Mouse (Mus musculus) embryo, embryonic 10.5 days (tissue): Measurements from ENCODE around the gene Ahdc1.
"Not testable (repeated sequence)": the region's sequence is repeated elsewhere in the genome, so short reads cannot be mapped to it uniquely, and the experiment has no call there.

ENCODE experiments used
- DNase-seq: peaks from one replicate; pipeline ENCODE4 v3.0.0-alpha.2; 2015; ENCODE audit warnings: low spot score

Gene Ahdc1

DNA sequence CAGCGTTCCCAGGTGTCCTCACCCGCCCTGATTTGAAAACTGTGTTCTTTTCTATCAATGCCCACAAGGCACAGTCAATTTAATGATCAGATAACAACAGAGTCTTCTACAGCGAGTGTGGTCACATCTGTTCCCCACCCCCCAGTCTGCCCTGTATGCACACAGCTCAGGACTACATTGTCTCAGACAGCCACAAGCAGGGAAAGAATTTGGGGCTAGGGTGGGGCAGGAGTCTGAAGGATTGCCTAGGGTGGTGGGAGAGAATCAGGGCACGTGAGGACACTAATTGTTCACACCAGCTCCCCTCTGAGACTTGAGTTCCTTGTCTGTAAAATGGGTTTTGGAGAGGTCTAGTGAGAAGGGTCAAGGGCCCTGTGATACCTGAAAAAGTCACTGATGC, 17.5 kb upstream of the Ahdc1 start:
- no peak for DNase-seq

DNA sequence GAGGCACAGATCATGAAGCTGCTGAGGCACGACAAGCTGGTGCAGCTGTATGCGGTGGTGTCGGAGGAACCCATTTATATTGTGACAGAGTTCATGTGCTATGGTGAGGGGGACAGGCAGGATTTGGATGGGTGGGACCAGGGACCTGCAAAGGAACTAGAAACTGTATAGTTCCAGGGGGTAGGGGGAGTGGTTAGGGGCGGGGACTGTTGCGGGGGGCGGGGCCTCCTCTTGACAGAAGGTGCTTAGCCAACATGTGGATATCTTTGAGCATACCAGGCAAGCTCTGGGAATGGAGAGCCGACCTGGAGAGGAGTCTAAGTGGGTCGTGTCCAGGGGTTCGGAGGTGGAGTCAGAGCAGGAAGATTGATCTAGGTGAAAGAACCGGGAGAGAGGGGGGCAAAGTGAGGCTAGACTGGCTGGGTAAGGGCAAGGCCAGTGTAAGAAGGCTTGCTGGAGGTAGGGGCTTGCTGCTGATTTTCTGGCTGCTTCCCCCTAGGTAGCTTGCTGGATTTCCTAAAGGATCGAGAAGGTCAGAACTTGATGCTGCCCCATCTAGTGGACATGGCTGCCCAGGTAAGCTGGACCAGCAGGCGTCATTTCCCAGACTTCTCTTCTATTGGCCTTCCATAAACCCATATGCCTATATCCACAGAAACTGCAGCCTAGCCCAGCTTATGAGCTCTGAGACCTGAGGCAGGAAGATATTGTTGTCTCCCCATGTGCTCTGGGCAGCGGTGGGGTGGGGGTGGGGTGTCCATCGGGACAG, 13.4 kb upstream of the Ahdc1 start:
- DNase-seq, result no peak

- DNase-seq, result no peak
Measured at GRCm38 (mm10) chr4:133002896-133003295, 8.2 kb upstream of the Ahdc1 start.

- no peak for DNase-seq
Measured at GRCm38 (mm10) chr4:133003316-133004018, 7.6 kb upstream of the Ahdc1 start.

DNA sequence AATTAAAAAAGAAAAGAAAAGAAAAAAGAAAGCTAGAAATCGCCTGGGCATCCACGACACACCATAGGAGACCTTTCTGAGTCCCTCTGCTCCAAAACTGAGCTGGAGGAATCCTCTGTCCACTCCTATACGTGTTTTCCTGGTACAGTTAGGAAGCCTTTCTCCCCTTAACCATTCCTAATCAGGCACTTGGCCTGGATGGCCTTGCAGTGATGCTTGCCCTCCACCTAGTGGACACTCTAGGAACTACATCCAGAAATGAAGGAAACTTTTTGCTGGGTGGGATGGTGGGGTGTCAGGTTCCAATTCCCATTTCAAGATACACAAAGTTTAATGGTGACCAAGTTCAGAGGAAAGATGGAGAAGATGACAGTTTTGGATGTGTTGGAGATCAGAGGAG, 5.8 kb upstream of the Ahdc1 start:
- peak; percentile 94 for DNase-seq

GRCm38 (mm10) chr4:133005885-133006451, 5.1 kb upstream of the Ahdc1 start:
- not testable (repeated sequence) for DNase-seq

GRCm38 (mm10) chr4:133007513-133008380, 3.3 kb upstream of the Ahdc1 start:
- peak; percentile 83 for DNase-seq

DNA sequence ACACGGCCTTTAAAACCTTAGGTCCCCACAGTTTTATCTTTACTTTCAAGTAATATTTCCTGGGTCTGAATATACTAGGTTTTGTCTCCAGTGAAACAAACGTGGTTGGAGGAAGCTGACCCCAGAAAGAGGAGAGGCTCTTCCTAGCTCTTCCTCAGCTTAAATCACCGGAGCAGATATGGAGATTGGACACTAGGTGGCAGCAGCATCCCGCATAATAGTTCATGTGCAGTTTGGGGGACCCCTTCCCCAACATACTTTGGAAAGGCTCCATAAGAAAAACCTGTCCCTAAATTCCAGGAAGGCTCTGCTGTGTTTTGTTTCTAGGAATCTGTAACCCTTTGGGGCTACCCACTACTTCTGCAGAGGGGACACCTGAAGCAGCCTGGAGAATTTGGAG, 1.9 kb upstream of the Ahdc1 start:
- DNase-seq, result peak; percentile 81

GRCm38 (mm10) chr4:133009676-133010075, 1.4 kb upstream of the Ahdc1 start:
- DNase-seq, result no peak

DNA sequence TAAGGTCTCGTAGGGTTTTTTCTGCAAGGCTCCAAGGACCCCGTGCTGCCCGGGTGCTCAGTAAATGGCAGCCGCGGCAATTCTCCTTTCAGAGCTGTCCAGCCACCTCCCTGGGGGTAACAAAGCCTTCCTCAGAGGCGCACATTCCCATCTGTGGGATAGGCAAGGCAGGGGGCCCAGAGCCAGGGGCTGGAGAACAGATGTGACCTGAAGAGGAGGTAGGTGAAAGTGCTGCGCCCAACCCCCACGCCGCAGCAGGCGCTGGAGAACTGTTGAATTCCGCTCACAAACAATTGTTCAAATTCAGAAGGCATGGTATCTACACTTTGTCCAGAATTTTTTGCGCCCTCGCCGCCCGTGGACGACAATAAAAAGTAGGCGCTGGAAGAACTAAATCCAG, 449 bp upstream of the Ahdc1 start:
- DNase-seq, result peak; percentile 68

- peak; percentile 43 for DNase-seq
Measured at GRCm38 (mm10) chr4:133011821-133012775, 1.0 kb downstream of the Ahdc1 start.

GRCm38 (mm10) chr4:133012776-133013265, 1.8 kb downstream of the Ahdc1 start:
- DNase-seq, result peak; percentile 69

GRCm38 (mm10) chr4:133013266-133013891, 2.3 kb downstream of the Ahdc1 start:
- peak; percentile 58 for DNase-seq

DNA sequence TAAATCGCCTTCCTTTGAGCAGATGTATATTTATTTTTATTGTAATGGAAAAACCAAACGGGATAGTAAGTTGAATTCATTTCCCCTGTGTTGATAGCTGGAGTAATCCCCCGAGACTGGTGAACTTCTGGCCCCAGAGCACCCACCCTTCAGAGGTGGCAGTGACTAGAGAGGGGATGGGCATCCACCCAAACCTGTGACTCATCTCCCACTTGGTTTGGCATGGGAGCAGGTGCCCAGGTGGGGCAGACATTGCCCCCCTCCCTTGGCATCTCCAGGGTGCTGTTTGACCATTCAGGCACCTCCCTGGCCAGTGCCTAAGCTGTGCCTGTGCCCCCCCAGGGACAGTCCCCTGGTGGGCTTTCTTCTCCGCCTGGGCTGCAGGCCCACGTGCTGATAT, 3.0 kb downstream of the Ahdc1 start:
- DNase-seq, result no peak

DNA sequence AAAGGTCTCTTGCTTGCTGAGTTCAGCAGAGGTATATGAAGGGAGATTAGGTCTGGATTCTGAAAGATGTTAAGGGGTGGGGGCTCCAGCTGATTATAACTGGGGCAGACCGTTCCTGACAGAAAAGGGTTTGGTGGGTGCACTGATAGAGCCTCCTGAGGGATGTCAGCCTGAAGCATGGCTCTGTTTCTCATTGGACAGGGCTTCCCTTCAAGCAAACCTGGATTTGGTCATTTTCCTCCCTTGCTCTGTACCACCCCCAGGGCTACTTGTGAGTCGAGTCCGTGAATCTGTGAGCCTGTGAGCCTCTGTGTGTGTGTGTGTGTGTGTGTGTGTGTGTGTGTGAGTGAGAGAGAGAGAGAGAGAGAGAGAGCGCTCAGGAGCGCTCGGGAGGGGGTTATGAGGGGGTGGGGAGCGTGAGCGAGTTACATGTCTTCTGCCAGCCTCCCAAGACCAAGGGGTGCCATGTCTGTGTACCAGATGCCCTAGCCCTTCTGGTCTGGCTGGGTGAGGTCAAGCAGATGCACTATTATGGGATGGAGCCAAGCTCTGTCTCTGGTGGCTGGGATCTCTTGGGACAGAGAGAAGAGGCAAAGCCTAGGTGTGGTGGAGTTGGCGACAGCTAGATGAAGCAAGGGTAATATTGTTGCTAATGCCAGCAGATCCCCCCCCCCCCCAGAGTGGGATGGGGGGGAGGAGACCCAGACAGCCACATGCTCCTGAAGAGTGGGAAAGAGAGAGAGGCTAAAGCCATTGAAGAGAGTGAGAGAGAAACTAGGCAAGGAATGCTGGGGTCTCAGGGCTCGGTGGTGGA, 4.0 kb downstream of the Ahdc1 start:
- peak; percentile 52 for DNase-seq

GRCm38 (mm10) chr4:133015710-133016651, 4.9 kb downstream of the Ahdc1 start:
- no peak for DNase-seq

DNA sequence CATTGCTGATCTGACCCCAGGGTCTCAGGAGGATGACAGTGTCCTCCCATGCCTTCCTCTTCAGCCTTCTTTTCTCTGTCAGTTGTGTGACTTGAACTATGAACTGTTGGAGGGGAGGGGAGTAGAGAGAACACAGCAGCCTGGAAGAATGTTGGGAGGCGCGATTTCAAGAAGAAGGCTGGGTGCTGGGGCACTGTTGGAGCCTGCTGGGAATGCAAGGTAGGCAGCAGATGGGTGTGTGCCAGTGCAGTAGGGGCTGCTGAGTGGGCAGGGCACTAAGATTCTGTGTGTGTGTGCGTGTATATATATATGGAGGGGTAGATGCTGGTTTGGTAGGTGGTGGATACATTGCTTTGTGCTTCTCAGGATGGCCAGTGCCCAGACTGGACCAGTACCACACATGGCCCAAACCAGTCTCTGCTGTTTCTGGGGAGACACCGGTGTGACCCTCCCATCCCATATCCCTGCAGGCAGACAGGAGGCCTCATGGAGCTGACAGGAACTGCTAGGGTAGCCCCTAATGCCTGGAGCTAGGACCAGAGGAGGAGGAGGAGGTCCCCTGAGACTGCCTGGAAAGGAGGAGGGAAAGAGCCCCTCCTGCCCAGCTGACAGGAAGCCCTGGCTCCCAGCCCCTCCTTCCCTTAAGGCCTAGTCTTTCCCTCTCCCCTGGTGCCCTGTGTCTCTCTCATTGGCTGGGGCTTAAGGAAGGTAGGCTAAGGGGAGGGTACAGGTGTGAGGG, 5.8 kb downstream of the Ahdc1 start:
- DNase-seq, result peak; percentile 54
